ENCODE assay signal across 8 mouse cellular contexts in the genomic region with DNA sequence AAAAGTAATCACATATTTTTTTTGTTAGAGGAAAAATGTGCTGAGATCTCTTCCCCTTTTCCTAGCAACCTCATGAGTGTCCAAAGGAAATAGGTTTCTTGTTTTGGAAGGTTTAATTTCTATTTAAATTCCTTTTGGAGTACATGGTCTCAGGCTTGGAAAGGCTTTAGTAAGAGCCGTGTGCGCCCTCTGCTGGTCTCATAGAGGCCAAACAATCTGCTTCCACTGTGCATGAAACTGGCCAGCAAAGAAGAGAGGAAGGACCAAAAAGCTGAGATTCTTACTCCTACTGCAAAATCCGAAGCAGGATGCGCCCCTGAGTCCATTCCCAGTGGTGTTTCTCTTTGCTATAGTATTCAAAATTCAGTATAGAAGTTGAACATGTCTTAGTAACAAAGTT. TPM values are rescaled to one million over a fixed set of nuclear protein-coding genes. Genes with fewer than 3 reads are reported as not detected.
A peak's percentile ranks its signal among the peaks of the same experiment; 100 is the strongest.
DNase-seq lines count a peak whose midpoint lies in the region; ATAC-seq and TF ChIP-seq lines count a peak whose summit lies in the region.

No protein-coding gene starts in this region.

- no peaks in the 10 kb centered on the region for H3K9me3 ChIP-seq in midbrain, embryonic 10.5 days (replicated peaks)
- H3K9me3 ChIP-seq in midbrain, embryonic 13.5 days = no peaks in the 10 kb centered on the region
- H3K9me3 ChIP-seq in kidney, postnatal 0 days (replicated peaks; ENCODE audit: low read length) = no peaks in the 10 kb centered on the region
- peaks cover 3% of the 10 kb centered on the region; the same call in 1 of the 2 replicates for H3K9me3 ChIP-seq in liver, postnatal 0 days (ENCODE audit: low read length)

- H3K4me2 ChIP-seq in midbrain, embryonic 13.5 days (replicated peaks) = no peak overlapping the region
- H3K4me2 ChIP-seq in kidney, postnatal 0 days (ENCODE audit: low read length) = no peak overlapping the region
- H3K4me2 ChIP-seq in liver, postnatal 0 days (ENCODE audit: low read depth, low read length) = no peak overlapping the region

- H3K4me1 ChIP-seq in midbrain, embryonic 10.5 days = peaks cover 18% of the 10 kb centered on the region
- no peaks in the 10 kb centered on the region for H3K4me1 ChIP-seq in midbrain, embryonic 13.5 days (replicated peaks)
- no peaks in the 10 kb centered on the region for H3K4me1 ChIP-seq in kidney, postnatal 0 days (replicated peaks; ENCODE audit: insufficient read depth, low read length)
- no peaks in the 10 kb centered on the region for H3K4me1 ChIP-seq in liver, postnatal 0 days (ENCODE audit: insufficient read depth)

- H3K36me3 ChIP-seq in midbrain, embryonic 10.5 days = no peaks in the 10 kb centered on the region
- no peaks in the 10 kb centered on the region for H3K36me3 ChIP-seq in midbrain, embryonic 13.5 days
- no peaks in the 10 kb centered on the region for H3K36me3 ChIP-seq in kidney, postnatal 0 days (ENCODE audit: insufficient read depth, low read length)
- H3K36me3 ChIP-seq in liver, postnatal 0 days (replicated peaks; ENCODE audit: insufficient read depth, low read length) = no peaks in the 10 kb centered on the region

- peak; percentile 86 for TF ChIP-seq CTCF in kidney, postnatal 0 days (IDR thresholded peaks at IDR 0.05; ENCODE audit: low read depth)
- peak; percentile 79 for TF ChIP-seq CTCF in liver, postnatal 0 days (IDR thresholded peaks at IDR 0.05; ENCODE audit: low read depth)

- TF ChIP-seq EP300 in liver, postnatal 0 days (IDR thresholded peaks at IDR 0.05; ENCODE audit: low read depth) = no peak

- WGBS in midbrain, embryonic 10.5 days = 14% methylated on average over 4 of the region's 4 CpGs
- 15% methylated on average over 4 of the region's 4 CpGs for WGBS in midbrain, embryonic 13.5 days
- WGBS in kidney, postnatal 0 days = 4% methylated on average over 4 of the region's 4 CpGs
- WGBS in liver, postnatal 0 days (ENCODE audit: insufficient replicate concordance) = 2% methylated on average over 4 of the region's 4 CpGs

- H3K4me3 ChIP-seq in midbrain, embryonic 10.5 days = no peak overlapping the region
- H3K4me3 ChIP-seq in midbrain, embryonic 13.5 days (replicated peaks) = no peak overlapping the region
- H3K4me3 ChIP-seq in kidney, postnatal 0 days (replicated peaks; ENCODE audit: low read depth, low read length) = no peak overlapping the region
- H3K4me3 ChIP-seq in liver, postnatal 0 days (ENCODE audit: low read depth, low read length) = no peak overlapping the region

- H3K27me3 ChIP-seq in midbrain, embryonic 10.5 days (ENCODE audit: low read depth, poor library complexity, severe bottlenecking) = peaks cover 11% of the 10 kb centered on the region
- no peaks in the 10 kb centered on the region for H3K27me3 ChIP-seq in midbrain, embryonic 13.5 days
- no peaks in the 10 kb centered on the region for H3K27me3 ChIP-seq in kidney, postnatal 0 days (ENCODE audit: insufficient read depth, low read length)
- H3K27me3 ChIP-seq in liver, postnatal 0 days (ENCODE audit: insufficient read depth, low read length) = no peaks in the 10 kb centered on the region

- no peak overlapping the region for H3K9ac ChIP-seq in midbrain, embryonic 13.5 days (replicated peaks)
- no peak overlapping the region for H3K9ac ChIP-seq in kidney, postnatal 0 days (ENCODE audit: low read depth, low read length)
- no peak overlapping the region for H3K9ac ChIP-seq in liver, postnatal 0 days (replicated peaks)

- DNase-seq in midbrain, embryonic 10.5 days (ENCODE audit: low spot score) = peak; percentile 56
- DNase-seq in adrenal gland, adult 18-20 months (ENCODE audit: low spot score in 2 of 2) = peak; percentile 31 to 64
- DNase-seq in embryo, embryonic 11.5 days (ENCODE audit: low read depth, low spot score) = peak; percentile 57
- peak; percentile 89 for DNase-seq in kidney, postnatal 0 days (ENCODE audit: low spot score)
- DNase-seq in liver, postnatal 0 days = peak; percentile 67
- peak; percentile 69 to 80 for DNase-seq in right cerebral cortex, adult 2 months (ENCODE audit: low spot score in 2 of 2)

- no peak overlapping the region for H3K27ac ChIP-seq in midbrain, embryonic 10.5 days (replicated peaks)
- no peak overlapping the region for H3K27ac ChIP-seq in midbrain, embryonic 13.5 days
- no peak overlapping the region for H3K27ac ChIP-seq in kidney, postnatal 0 days
- H3K27ac ChIP-seq in liver, postnatal 0 days (ENCODE audit: low read depth) = no peak overlapping the region

- no peak for ATAC-seq in midbrain, embryonic 13.5 days
- ATAC-seq in kidney, postnatal 0 days (replicated peaks; ENCODE audit: low FRiP score, low read depth) = no peak
- ATAC-seq in liver, postnatal 0 days = no peak; the same call in 1 of the 2 replicates
- no peak for ATAC-seq in inflammation-experienced regulatory T-cells, adult 6 months

RNA-seq across cellular contexts. Expression of a gene that starts 18.6 kb away (rescaled TPM):
- polyA plus RNA-seq in midbrain, embryonic 10.5 days (2016; fragmentation: Nextera tagmentation; extraction: Ambion mirVana) = 0.65 and 1.1 TPM in 2 replicates
- polyA plus RNA-seq in midbrain, embryonic 13.5 days (2015; fragmentation: Nextera tagmentation; extraction: Ambion mirVana) = 0.32 and 0.40 TPM in 2 replicates
- 10 to 100 TPM; 24.5 to 55.3 TPM for total RNA-seq in adrenal gland, adult 18-20 months (2021)
- 4.3 and 5.4 TPM in 2 replicates for polyA plus RNA-seq in kidney, postnatal 0 days (2015; fragmentation: Nextera tagmentation; extraction: Ambion mirVana)
- polyA plus RNA-seq in liver, postnatal 0 days (2015; fragmentation: Nextera tagmentation; extraction: Ambion mirVana) = 0.34 and 0.41 TPM in 2 replicates
- under 1 TPM in 1 of 3 experiments, not detected in 2; 0.50 TPM for polyA plus RNA-seq in inflammation-experienced regulatory T-cells, adult 6 months (2017; shearing (Covaris generic))
